Mouse (Mus musculus): ENCODE measurements around the gene Plin4.

GRCm38 (mm10) chr17:56125276-56125630, 15.7 kb upstream of the Plin4 start:
- no peak for TF ChIP-seq CTCF (IDR thresholded peaks at IDR 0.05; ENCODE audit: borderline replicate concordance, insufficient read depth, low read length)
- no peak for TF ChIP-seq POLR2A (IDR thresholded peaks at IDR 0.05; ENCODE audit: low read depth, low read length)

Measured in embryonic fibroblast, embryonic 13.5 days (primary cell).